Mouse (Mus musculus): ENCODE data around the gene Fbrsl1. TPM values are rescaled to one million over a fixed set of nuclear protein-coding genes. Genes with fewer than 3 reads are reported as not detected.

Fbrsl1 gene
- total RNA-seq, 2 experiments from 2014 or later: 12.6 to 29.7 TPM

DNA sequence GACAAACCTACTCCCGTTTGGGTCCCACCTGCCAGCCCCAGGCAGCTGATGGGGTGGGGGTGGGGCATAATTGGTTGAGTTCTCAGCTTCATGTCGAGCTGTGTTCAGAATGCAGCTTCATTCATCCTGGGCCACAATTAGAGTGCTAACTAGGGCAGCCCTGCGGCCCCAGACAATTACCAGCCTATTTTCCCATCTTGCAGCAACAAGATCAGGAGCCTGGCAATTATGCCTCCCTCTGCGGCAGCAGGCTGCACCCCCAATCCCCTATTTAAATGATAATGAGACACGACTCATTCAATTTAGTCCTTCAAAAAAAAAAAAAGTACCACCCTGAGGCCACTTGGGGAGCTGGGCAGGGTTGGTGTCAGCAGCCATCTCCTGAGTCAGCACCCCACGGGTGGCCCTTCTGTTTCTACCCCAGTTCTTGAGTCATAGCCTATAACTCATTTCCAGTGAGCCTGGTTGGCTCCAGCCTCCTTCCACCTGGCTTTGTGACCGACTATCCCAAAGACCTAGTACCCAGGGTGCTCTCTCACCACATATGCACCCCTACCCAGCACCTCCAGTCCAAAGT lies 31.4 kb downstream of the Fbrsl1 start:
- no peak for ATAC-seq (replicated peaks; ENCODE audit: poor library complexity, severe bottlenecking)

DNA sequence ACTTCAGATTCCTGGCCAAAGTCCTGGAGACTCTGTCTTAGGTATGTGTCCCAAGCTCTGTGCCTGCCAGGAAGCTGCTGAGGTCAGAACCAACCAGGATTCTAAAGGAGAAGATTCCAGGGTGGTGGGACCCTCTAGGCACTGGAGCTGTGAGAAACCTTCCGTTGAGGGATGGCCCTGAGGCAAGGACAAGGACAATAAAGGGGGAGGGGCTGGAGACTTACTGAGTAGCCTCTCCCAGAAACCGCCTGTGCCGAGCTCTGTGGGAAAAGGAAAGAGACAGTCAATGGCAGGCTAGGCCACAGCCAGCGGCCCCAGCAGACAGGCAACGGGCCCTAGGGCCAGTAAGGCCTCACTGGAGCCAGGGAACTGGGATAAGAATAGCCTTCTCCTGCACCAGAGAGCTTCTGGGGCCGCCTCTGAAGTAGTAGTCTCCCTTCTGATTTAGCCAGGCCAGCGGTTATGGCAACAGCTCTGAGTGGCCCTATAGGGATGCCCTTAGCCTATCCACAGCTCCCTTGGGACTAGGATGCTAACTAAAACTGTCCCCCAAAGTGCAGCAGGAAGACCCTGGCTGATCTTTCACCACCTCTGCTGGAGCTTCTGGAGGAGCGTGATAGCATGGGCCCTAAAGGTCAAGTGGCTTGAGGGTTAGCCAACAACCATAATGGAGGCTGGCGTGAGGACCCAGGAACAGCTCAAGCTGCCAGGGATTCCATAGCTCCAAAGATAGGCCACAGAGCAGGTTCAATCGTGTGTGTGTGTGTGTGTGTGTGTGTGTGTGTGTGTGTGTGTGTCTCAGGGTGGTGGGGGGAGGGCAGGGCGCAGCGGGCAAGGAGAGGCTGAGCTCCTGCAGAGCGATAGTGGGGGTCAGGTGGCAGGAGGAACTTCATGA lies 32.2 kb downstream of the Fbrsl1 start:
- no peak for ATAC-seq (replicated peaks; ENCODE audit: poor library complexity, severe bottlenecking)

DNA sequence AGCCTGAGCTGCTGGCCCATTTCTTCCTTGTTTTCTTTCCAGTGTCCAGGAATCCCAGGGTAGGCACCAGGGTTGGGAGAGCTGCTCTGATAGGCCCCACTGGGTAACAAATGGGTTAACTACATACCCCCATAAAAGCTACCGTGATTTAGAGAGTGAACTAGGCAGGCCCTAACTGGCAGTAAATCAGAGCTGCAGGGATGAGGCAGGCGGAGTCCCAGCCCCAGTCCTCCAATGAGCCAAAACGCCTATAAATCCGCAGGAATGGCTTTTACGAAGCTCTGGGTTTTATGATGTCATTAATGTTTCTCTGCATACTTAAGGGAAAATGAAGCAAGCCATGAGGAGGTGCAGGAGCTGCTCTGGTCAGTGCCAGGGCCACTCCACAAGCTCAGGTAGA lies 33.3 kb downstream of the Fbrsl1 start:
- no peak for ATAC-seq (replicated peaks; ENCODE audit: poor library complexity, severe bottlenecking)

- no peak for ATAC-seq (replicated peaks; ENCODE audit: poor library complexity, severe bottlenecking)
Observed at GRCm38 (mm10) chr5:110413018-110413417, 35.3 kb downstream of the Fbrsl1 start.

GRCm38 (mm10) chr5:110410386-110410785 lies 37.9 kb downstream of the Fbrsl1 start:
- ATAC-seq (replicated peaks; ENCODE audit: poor library complexity, severe bottlenecking): no peak

DNA sequence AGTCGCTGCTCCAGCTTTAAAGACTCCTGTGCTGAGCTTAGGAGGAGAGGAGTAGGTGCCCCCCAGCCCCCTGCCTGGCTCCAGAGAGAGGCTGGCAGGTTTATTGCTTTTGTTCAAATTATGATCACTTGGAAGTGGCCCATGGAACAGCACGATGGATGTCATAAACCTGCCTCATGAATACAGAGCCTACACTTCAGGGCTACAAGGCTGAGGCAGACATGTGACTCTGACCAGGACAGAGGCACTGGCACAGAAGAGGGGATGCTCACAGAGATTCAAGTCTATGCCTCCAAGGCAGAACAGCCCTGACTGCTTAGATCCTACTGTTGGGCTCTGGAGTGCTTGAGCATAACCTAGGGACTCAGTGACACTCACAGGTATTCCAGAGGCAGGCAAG lies 39.3 kb downstream of the Fbrsl1 start:
- no peak for ATAC-seq (replicated peaks; ENCODE audit: poor library complexity, severe bottlenecking)

- ATAC-seq (replicated peaks; ENCODE audit: poor library complexity, severe bottlenecking): no peak
Observed at GRCm38 (mm10) chr5:110406065-110406714, 42.1 kb downstream of the Fbrsl1 start.

- ATAC-seq (replicated peaks; ENCODE audit: poor library complexity, severe bottlenecking): no peak
Observed at GRCm38 (mm10) chr5:110403931-110404330, 44.4 kb downstream of the Fbrsl1 start.

- ATAC-seq (replicated peaks; ENCODE audit: poor library complexity, severe bottlenecking): no peak
Observed at GRCm38 (mm10) chr5:110402557-110402956, 45.7 kb downstream of the Fbrsl1 start.

DNA sequence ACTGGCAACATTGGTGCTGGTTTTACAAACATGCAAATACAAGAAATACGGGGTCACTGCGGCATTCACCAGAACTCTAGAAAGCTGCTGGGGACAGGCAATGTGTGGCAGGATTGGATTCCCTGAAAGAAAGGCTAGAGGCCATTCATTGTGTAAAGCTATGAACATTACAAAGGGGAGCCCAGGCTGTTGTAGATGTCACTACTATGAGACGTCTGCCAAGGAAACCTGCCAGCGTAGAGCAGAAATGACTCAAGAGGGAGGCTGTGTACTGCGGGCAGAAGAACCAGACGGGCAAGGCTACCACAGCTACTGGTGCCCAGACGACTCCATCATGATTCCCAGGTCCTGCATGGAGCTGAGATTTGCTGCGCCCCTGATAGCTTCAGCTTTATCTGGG lies 47.2 kb downstream of the Fbrsl1 start:
- ATAC-seq (replicated peaks; ENCODE audit: poor library complexity, severe bottlenecking): no peak

DNA sequence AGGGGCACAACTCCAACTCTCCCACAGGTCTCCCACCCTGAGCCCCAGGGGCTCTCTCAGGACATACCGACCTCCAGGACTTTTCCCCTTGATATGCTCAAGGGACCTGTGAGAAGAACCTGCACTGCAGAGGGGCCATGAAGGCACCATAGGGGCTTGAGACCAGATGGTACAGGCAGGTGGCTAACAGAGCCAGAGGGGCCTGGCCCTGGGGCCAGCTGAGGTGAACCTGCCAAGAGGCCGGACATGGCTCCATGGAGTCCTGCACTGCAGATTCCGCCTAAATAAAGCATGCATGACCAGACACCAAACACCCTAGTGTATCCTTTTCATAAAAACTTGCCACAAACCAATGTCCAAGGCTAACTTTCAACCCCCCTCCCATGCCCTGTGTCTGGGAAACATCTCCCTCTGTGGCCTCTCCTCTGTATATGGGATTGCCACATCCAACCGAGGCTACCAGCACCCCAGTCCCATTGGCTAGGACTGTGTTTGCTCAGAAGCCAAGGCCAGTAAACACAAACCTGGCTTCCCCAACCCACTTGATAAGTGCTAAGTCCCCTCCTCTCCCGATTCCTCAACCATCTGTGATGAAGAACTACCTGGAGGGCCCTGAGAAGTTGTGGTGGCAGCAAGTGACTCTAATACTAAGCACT lies 53.2 kb downstream of the Fbrsl1 start:
- ATAC-seq (replicated peaks; ENCODE audit: poor library complexity, severe bottlenecking): no peak

DNA sequence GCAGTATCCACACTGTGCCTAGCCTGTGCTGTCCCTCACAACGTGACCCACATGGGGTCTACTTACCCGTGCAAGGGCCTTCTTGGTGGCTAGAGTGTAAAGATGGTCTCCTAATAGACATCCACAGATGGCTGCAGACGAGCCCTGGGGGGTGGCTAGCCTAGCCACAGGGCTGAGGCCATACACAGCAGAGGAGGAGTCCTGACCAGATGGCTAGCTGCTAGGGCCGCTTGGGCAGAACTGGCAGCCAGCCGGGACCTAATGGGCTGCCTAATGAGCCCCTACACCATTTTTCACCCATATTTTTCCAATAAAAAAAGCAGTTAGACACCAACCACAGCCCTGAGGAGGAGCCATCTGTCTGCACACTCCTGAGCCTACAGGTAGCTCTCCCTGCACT lies 55.6 kb downstream of the Fbrsl1 start:
- no peak for ATAC-seq (replicated peaks; ENCODE audit: poor library complexity, severe bottlenecking)

- no peak for ATAC-seq (replicated peaks; ENCODE audit: poor library complexity, severe bottlenecking)
Observed at GRCm38 (mm10) chr5:110390631-110391030, 57.7 kb downstream of the Fbrsl1 start.

DNA sequence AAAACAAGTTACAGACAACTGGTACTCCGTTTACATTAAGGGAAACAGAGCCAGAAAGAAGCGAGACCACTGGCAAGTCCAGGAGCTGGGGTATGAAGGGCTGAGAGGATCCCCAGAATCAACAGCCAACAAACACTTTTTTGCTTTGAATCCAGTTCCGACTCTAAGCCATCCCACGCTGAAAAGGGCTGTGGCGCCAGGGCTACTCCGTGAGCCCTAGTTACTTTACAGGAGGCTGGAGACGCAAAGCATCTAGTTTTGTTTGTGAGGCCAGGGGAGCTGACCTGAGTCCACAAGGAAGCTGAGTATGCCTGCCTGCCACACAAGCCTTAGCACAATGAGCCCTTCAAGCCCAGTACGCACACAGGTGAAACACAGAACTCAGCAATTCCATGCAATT lies 61.0 kb downstream of the Fbrsl1 start:
- ATAC-seq (replicated peaks; ENCODE audit: poor library complexity, severe bottlenecking): no peak

- peak; percentile 59 for ATAC-seq (replicated peaks; ENCODE audit: poor library complexity, severe bottlenecking)
Observed at GRCm38 (mm10) chr5:110386371-110387330, 61.7 kb downstream of the Fbrsl1 start.

GRCm38 (mm10) chr5:110385263-110385662 lies 63.0 kb downstream of the Fbrsl1 start:
- ATAC-seq (replicated peaks; ENCODE audit: poor library complexity, severe bottlenecking): peak; percentile 74

DNA sequence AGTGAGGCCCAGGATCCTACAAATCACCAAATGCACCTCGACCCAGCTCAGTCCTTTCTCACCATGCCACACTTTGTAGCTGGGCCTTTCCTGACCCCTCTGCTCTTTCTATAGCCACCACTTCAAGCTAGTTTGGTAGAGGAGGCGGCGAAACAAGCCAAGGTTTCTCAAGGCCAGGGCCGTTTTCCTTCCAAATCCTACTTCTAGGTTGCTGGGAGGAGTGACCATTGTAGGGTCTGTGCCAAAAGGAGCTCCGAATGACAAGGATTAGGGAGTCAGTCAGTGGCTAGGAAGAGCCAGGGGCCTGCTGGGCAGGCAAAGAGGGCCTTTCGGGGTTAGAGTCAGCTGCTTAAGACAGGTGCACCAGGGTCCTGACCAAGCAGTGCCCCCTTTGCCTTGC lies 63.8 kb downstream of the Fbrsl1 start:
- no peak for ATAC-seq (replicated peaks; ENCODE audit: poor library complexity, severe bottlenecking)

DNA sequence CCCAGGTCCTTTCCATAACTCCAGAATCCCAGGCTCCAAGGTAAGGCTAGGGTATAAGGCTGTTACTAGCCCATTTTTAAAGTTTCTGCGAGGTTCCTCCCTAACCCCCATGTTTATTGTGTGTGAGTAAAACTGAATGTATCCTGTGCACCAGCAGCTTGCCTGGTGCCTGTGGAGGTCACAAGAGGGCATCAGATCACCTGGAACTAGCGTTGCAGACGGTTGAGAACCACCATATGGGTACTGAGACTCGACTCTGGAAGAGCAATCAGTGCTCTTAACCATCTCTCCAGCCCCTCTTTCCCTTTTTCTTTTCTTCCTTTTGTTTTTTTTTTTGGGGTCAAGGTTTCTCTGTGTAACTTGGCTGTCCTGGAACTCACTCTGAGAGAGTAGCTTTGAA lies 68.5 kb downstream of the Fbrsl1 start:
- ATAC-seq (replicated peaks; ENCODE audit: poor library complexity, severe bottlenecking): no peak

DNA sequence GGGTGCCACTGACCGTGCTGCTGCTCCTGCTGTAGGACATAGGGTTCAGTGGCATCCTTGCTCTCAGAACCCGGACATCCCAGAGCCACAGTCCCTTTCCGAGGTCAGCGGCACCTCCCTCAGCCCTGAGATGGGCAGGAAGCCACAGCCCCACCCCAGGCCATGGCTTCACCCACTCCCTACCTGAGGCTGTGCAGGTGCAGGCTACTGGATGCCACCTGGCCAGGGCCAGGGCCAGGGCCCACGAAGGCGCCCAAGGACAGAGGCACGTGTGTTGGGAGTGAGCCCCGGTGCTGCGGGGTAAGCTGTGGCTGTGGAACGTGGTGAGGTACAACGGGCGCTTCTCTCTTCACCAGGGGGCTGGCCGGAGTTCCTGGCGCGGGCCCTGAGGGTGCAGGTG lies 69.2 kb downstream of the Fbrsl1 start:
- ATAC-seq (replicated peaks; ENCODE audit: poor library complexity, severe bottlenecking): no peak

- ATAC-seq (replicated peaks; ENCODE audit: poor library complexity, severe bottlenecking): no peak
Observed at GRCm38 (mm10) chr5:110378181-110378583, 70.1 kb downstream of the Fbrsl1 start.

Data from granulocyte monocyte progenitor cell, adult 5-6 weeks (primary cell).